Mouse (Mus musculus) embryo, embryonic 10 days (tissue): ENCODE data around the gene Nsun6.

Experiments used
- DNase-seq: peaks from one replicate; pipeline ENCODE4 v3.0.0-alpha.2; 2015; ENCODE audit warnings: low spot score

Nsun6 gene

GRCm38 (mm10) chr2:14992531-14992930, 62.3 kb downstream of the Nsun6 start:
- no peak for DNase-seq

GRCm38 (mm10) chr2:14989350-14989749, 65.5 kb downstream of the Nsun6 start:
- DNase-seq = no peak

GRCm38 (mm10) chr2:14988451-14988850, 66.4 kb downstream of the Nsun6 start:
- no peak for DNase-seq

GRCm38 (mm10) chr2:14984029-14984428, 70.8 kb downstream of the Nsun6 start:
- DNase-seq = no peak

GRCm38 (mm10) chr2:14961493-14961892, 93.4 kb downstream of the Nsun6 start:
- DNase-seq = no peak

- DNase-seq = no peak
Measured at GRCm38 (mm10) chr2:14960963-14961488, 93.8 kb downstream of the Nsun6 start.

GRCm38 (mm10) chr2:14953090-14953489, 101.8 kb downstream of the Nsun6 start:
- no peak for DNase-seq
